In genomic region chr16:77268926-77269325, GRCm38 (mm10) we compare ENCODE assay signal across 16 mouse cellular contexts.
"Had no signal": no experiment of that assay in that cellular context is flagged by ENCODE, and none has a peak within 500 bp of the region (broad histone marks: within the 10 kb centered on the region; RNA-seq: fewer than 3 reads in every experiment).

No protein-coding gene starts in this region.

- H3K27ac ChIP-seq: kidney, embryonic 15.5 days; limb, embryonic 15.5 days; liver, embryonic 12.5 days; midbrain, embryonic 10.5 days; midbrain, embryonic 15.5 days; neural tube, embryonic 13.5 days; stomach, postnatal 0 days had no signal

- ATAC-seq: liver, embryonic 12.5 days; midbrain, embryonic 15.5 days had no signal

- H3K4me1 ChIP-seq: kidney, embryonic 15.5 days; limb, embryonic 15.5 days; liver, embryonic 12.5 days; midbrain, embryonic 10.5 days; midbrain, embryonic 15.5 days had no signal

- H3K4me2 ChIP-seq: kidney, embryonic 15.5 days; limb, embryonic 15.5 days; liver, embryonic 12.5 days; lung, embryonic 14.5 days; midbrain, embryonic 15.5 days; neural tube, embryonic 13.5 days had no signal

- H3K4me3 ChIP-seq: kidney, embryonic 15.5 days; limb, embryonic 15.5 days; liver, embryonic 12.5 days; midbrain, embryonic 10.5 days; midbrain, embryonic 15.5 days; neural tube, embryonic 13.5 days had no signal

- H3K36me3 ChIP-seq: kidney, embryonic 15.5 days; limb, embryonic 15.5 days; liver, embryonic 12.5 days; midbrain, embryonic 10.5 days; midbrain, embryonic 15.5 days; neural tube, embryonic 13.5 days had no signal

- H3K27me3 ChIP-seq: kidney, embryonic 15.5 days; limb, embryonic 15.5 days; liver, embryonic 12.5 days; midbrain, embryonic 15.5 days; neural tube, embryonic 13.5 days had no signal

- DNase-seq: kidney, adult 2 months; kidney, postnatal 14 days; layer of hippocampus, postnatal 36 days; lung, embryonic 14.5 days; lung, postnatal 10 days; lung, postnatal 4 days; right cerebral cortex, adult 18-20 months; right cerebral cortex, postnatal 25 days; thymus, postnatal 4 days had no signal

- H3K9ac ChIP-seq: kidney, embryonic 15.5 days; limb, embryonic 15.5 days; liver, embryonic 12.5 days; lung, embryonic 14.5 days; midbrain, embryonic 15.5 days; neural tube, embryonic 13.5 days had no signal

- H3K9me3 ChIP-seq: kidney, embryonic 15.5 days; limb, embryonic 15.5 days; liver, embryonic 12.5 days; midbrain, embryonic 10.5 days; midbrain, embryonic 15.5 days; neural tube, embryonic 13.5 days had no signal
